Mouse (Mus musculus) heart, embryonic 10.5 days (tissue): Measurements from ENCODE around the gene Ppt1. TPM values are rescaled to one million over a fixed set of nuclear protein-coding genes. Genes with fewer than 3 reads are reported as not detected.
A peak's percentile ranks its signal among the peaks of the same experiment; 100 is the strongest.
"Not testable (repeated sequence)": the region's sequence is repeated elsewhere in the genome, so short reads cannot be mapped to it uniquely, and the experiment has no call there.

Experiments used
- DNase-seq: peaks from one replicate; pipeline ENCODE4 v3.0.0-alpha.2; 2017; ENCODE audit warnings: low spot score
- H3K27ac ChIP-seq: fragments of 300-500 bp; sonication (generic); 2 replicates; pipeline ENCODE4 v1.5.1; 2016; ENCODE audit warnings: mild to moderate bottlenecking
- H3K27me3 ChIP-seq: fragments of 300-500 bp; sonication (generic); 2 replicates; pipeline ENCODE4 v1.6.1; 2016; ENCODE audit warnings: mild to moderate bottlenecking; ENCODE audit not compliant: poor library complexity, insufficient read depth, severe bottlenecking
- H3K36me3 ChIP-seq: fragments of 300-500 bp; sonication (generic); 2 replicates; pipeline ENCODE4 v1.6.1; 2016; ENCODE audit warnings: mild to moderate bottlenecking, moderate library complexity
- H3K4me1 ChIP-seq: fragments of 300-500 bp; sonication (generic); 2 replicates; pipeline ENCODE4 v1.6.1; 2016; ENCODE audit warnings: mild to moderate bottlenecking
- H3K4me3 ChIP-seq: fragments of 300-500 bp; sonication (generic); 2 replicates; pipeline ENCODE4 v1.5.1; 2016; ENCODE audit warnings: mild to moderate bottlenecking, moderate library complexity
- H3K9me3 ChIP-seq: fragments of 300-500 bp; sonication (generic); 2 replicates; pipeline ENCODE4 v1.6.1; 2016; ENCODE audit warnings: mild to moderate bottlenecking, moderate library complexity
- WGBS: fragments of 180-500 bp; shearing (Covaris S2); methylation state at CpG from one replicate; pipeline ENCODE4 v1.1.7; 2016; 5-methylcytosine and 5-hydroxymethylcytosine counted together
- polyA plus RNA-seq: library from polyadenylated mRNA; unstranded; fragments of >200 nt; fragmentation: Nextera tagmentation; extraction: Ambion mirVana; gene quantifications from 2 replicates; pipeline ENCODE4 v1.2.1, GENCODE M21; 2016

Gene Ppt1
- polyA plus RNA-seq, result 55.0 and 64.3 TPM in 2 replicates

DNA sequence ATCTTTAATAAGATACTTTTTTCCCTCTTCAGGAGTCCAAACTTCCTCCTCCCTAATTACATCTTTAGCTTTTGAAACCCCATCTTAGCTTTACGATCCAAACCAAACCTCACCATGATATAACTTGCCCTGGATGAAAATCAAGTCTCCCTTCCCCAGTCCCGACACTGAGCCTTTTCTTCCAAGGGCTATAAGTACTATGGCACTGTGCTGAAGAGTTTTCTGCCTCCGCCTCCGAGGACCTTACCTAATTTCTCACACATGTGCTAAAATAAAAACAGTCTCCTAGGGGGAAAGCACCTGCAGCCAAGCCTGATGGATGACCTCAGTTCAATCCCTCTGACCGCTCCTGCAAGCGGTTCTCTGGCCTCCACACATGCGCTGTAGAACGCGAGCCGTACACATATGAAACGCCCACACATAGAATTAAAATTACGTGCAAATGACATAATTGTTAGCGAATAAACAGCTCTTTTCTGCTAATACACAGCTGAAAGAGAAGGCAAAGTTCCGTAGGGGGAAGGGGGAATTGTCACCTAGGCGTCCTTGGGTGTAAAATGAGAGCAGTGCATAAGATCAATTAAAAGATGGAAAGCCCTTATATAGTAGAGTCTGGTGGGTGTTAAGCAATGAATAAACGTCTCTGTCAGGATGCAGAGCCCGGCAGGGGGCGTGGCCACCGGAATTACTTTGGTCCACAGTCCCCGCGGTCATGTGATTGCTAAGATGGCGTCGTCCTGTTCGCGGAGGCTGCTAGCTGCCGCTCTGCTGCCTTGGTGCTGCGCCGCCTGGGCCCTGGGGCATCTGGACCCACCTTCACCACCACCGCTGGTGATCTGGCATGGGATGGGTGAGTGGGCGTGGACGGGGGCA lies at the start of gene Ppt1:
Gene Ppt1 (plus strand): TSS at position 713 of the 873 bp plus-strand sequence.
- Histone ChIP-seq H3K9me3 (no peaks in the 10 kb centered on the region), H3K27me3 (no peaks in the 10 kb centered on the region), H3K27ac (peak within 1 kb of the TSS; percentile 86), H3K4me3 (peak within 1 kb of the TSS; percentile 75), H3K36me3 (peaks cover 3% of the 10 kb centered on the region; the same call in 1 of the 2 replicates), H3K4me1 (peaks cover 10% of the 10 kb centered on the region; the same call in 1 of the 2 replicates)
- WGBS, result 6% methylated on average over 31 of the region's 31 CpGs
- DNase-seq, result peak; percentile 92

- Histone ChIP-seq H3K9me3 (no peaks in the 10 kb centered on the region), H3K4me3 (no peak overlapping the region), H3K4me1 (no peaks in the 10 kb centered on the region), H3K27me3 (no peaks in the 10 kb centered on the region), H3K36me3 (no peaks in the 10 kb centered on the region), H3K27ac (no peak overlapping the region)
- no peak for DNase-seq
- WGBS, result 74% methylated on average over 4 of the region's 4 CpGs
Observed at GRCm38 (mm10) chr4:122789335-122790089, 46.5 kb upstream of the Ppt1 start.

DNA sequence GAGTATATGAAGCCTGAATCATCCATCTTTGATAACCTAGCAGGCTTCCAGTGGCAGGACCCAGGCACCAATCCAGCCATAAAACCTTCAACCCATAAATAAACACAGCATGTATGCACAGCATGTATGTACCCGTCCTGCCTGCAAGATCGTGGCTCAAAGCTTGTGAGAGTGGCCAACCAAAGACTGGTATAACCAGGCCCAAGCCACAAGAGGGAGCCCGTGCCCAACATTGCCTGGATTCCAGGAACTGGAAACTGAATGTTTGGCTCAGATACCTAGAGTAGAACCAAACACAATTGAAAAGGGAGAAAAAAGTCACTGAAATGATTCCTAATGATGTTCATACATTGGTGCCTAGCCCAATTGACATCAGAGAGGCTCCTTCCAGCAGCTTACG lies 27.9 kb upstream of the Ppt1 start:
- Histone ChIP-seq H3K4me3 (no peak overlapping the region), H3K9me3 (no peaks in the 10 kb centered on the region), H3K36me3 (no peaks in the 10 kb centered on the region), H3K4me1 (no peaks in the 10 kb centered on the region), H3K27ac (no peak overlapping the region), H3K27me3 (no peaks in the 10 kb centered on the region)
- peak; percentile 85 for DNase-seq
- 27% methylated on average over 4 of the region's 4 CpGs for WGBS

DNA sequence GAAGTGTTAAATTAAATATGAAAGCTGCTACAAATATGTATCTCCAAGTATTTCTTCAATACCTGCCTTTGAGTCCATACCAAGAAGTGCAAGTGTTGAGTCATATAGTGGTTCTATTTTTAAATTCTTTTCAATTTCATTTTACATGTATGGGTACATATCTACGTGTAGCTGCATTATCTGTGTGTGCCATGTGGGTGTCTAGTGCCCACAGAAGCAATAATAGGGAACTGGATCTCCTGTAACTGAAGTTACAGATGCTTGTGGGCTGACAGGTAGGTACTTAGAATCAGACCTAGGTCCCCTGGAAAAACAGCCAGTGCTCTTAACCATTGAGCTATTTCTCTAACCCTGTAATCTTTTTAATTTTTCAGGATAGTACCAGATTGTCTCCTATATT lies 24.9 kb upstream of the Ppt1 start:
- H3K36me3 ChIP-seq, result no peaks in the 10 kb centered on the region
- no peaks in the 10 kb centered on the region for H3K9me3 ChIP-seq
- no peak for DNase-seq
- no peak overlapping the region for H3K4me3 ChIP-seq
- no peaks in the 10 kb centered on the region for H3K27me3 ChIP-seq
- H3K27ac ChIP-seq, result no peak overlapping the region
- no peaks in the 10 kb centered on the region for H3K4me1 ChIP-seq
- WGBS, result 53% methylated on average over 1 of the region's 1 CpGs

DNA sequence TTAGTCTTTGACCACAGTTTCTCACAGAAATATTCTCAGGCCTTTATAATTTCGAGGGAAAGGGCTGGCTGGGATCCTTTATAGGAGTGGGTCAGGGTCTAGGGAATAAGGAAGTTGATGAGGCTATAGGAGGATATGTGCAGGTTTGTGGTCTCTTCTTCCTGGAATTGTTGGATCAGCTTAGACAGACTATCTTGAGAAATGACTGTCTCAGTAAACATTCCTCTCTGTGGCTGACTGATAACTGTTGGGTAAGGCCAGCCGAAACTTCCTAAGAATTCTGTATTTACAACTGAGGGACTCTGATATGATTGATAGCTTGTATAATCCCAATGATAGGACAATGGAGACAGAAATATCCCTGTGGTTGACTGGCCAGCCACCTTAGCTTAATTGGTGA lies 24.2 kb upstream of the Ppt1 start:
- Histone ChIP-seq H3K9me3 (no peaks in the 10 kb centered on the region), H3K27me3 (no peaks in the 10 kb centered on the region), H3K36me3 (no peaks in the 10 kb centered on the region), H3K4me3 (no peak overlapping the region), H3K27ac (no peak overlapping the region), H3K4me1 (no peaks in the 10 kb centered on the region)
- 51% methylated on average over 2 of the region's 2 CpGs for WGBS
- DNase-seq, result no peak

- no peak for DNase-seq
Observed at GRCm38 (mm10) chr4:122816202-122816601, 19.8 kb upstream of the Ppt1 start.

GRCm38 (mm10) chr4:122820941-122821340 lies 15.1 kb upstream of the Ppt1 start:
- 15% methylated on average over 10 of the region's 10 CpGs for WGBS
- not testable (repeated sequence) for H3K27me3 ChIP-seq, H3K27ac ChIP-seq, H3K36me3 ChIP-seq, H3K4me3 ChIP-seq, H3K4me1 ChIP-seq, DNase-seq, H3K9me3 ChIP-seq

More at GRCm38 (mm10) chr4:122816202-122816601, 19.8 kb upstream of the Ppt1 start:
- Histone ChIP-seq H3K4me1 (no peaks in the 10 kb centered on the region), H3K36me3 (no peaks in the 10 kb centered on the region), H3K27ac (no peak overlapping the region), H3K9me3 (no peaks in the 10 kb centered on the region), H3K4me3 (no peak overlapping the region), H3K27me3 (no peaks in the 10 kb centered on the region)
- WGBS, result 69% methylated on average over 1 of the region's 1 CpGs

GRCm38 (mm10) chr4:122827651-122828050 lies 8.4 kb upstream of the Ppt1 start:
- no peaks in the 10 kb centered on the region for H3K36me3 ChIP-seq
- no peaks in the 10 kb centered on the region for H3K27me3 ChIP-seq
- no peaks in the 10 kb centered on the region for H3K9me3 ChIP-seq
- peak overlapping the region; percentile 83 for H3K27ac ChIP-seq
- no peak for DNase-seq
- peaks cover 17% of the 10 kb centered on the region for H3K4me1 ChIP-seq
- no peak overlapping the region for H3K4me3 ChIP-seq

- Histone ChIP-seq H3K4me3 (no peak overlapping the region), H3K27me3 (no peaks in the 10 kb centered on the region), H3K36me3 (no peaks in the 10 kb centered on the region), H3K27ac (no peak overlapping the region), H3K9me3 (no peaks in the 10 kb centered on the region), H3K4me1 (peaks cover 13% of the 10 kb centered on the region)
- 93% methylated on average over 6 of the region's 6 CpGs for WGBS
- no peak for DNase-seq
Observed at GRCm38 (mm10) chr4:122829339-122829738, 6.7 kb upstream of the Ppt1 start.

DNA sequence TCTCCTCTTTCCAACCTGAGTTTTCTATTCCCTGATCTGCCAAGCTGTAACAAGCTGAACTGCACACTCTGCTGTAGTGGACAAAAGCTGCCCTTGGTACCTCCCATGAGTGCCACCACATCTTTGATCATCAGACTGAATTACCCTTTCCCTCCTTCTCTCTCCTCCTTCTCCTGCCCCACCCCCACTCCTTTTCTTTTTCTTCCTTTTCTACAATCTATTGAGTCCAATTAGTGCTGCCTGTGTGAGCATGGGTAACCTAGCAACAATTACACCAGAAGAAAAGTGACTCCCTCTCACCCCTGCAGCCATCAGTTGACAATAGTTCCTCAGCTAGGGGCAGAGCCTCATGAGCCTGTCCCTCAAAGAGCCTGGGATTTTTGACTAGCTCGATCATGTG lies 4.2 kb upstream of the Ppt1 start:
- Histone ChIP-seq H3K36me3 (no peaks in the 10 kb centered on the region), H3K27ac (no peak overlapping the region), H3K9me3 (no peaks in the 10 kb centered on the region), H3K27me3 (no peaks in the 10 kb centered on the region), H3K4me3 (no peak overlapping the region), H3K4me1 (peaks cover 15% of the 10 kb centered on the region)
- DNase-seq, result no peak
- 75% methylated on average over 1 of the region's 1 CpGs for WGBS

DNA sequence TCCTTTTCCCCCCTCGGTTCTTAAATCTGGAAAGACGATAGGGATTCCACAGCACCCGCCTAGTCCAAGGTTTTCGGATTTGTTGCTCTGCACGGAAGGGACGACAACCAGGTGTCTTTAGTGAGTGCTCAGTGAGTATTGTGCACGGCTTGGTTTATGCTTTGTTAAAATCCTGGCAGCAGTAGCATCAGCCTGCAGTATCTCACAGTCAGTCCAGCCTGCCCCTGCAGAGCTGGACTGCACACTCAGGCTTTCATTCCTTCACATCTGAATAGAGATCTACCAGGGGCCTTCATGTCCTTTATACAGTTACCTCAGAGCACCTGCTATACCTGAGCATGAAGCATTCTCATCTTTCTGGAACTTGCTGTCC lies 347 bp downstream of the Ppt1 start:
- no peak for DNase-seq
- H3K9me3 ChIP-seq, result no peaks in the 10 kb centered on the region
- 1% methylated on average over 7 of the region's 7 CpGs for WGBS
- H3K36me3 ChIP-seq, result peaks cover 9% of the 10 kb centered on the region; the same call in 1 of the 2 replicates
- peak overlapping the region; percentile 75 for H3K4me3 ChIP-seq
- peak overlapping the region; percentile 86 for H3K27ac ChIP-seq
- H3K27me3 ChIP-seq, result no peaks in the 10 kb centered on the region
- H3K4me1 ChIP-seq, result peaks cover 10% of the 10 kb centered on the region; the same call in 1 of the 2 replicates

GRCm38 (mm10) chr4:122837180-122837730 lies 1.2 kb downstream of the Ppt1 start:
- H3K27me3 ChIP-seq, result no peaks in the 10 kb centered on the region
- H3K4me1 ChIP-seq, result peaks cover 10% of the 10 kb centered on the region; the same call in 1 of the 2 replicates
- H3K9me3 ChIP-seq, result no peaks in the 10 kb centered on the region
- no peak overlapping the region for H3K27ac ChIP-seq
- no peak for DNase-seq
- no peak overlapping the region for H3K4me3 ChIP-seq
- H3K36me3 ChIP-seq, result peaks cover 18% of the 10 kb centered on the region
- 73% methylated on average over 6 of the region's 6 CpGs for WGBS

- H3K4me1 ChIP-seq, result peaks cover 10% of the 10 kb centered on the region; the same call in 1 of the 2 replicates
- H3K27me3 ChIP-seq, result no peaks in the 10 kb centered on the region
- H3K4me3 ChIP-seq, result no peak overlapping the region
- H3K36me3 ChIP-seq, result peaks cover 20% of the 10 kb centered on the region
- WGBS, result 81% methylated on average over 2 of the region's 2 CpGs
- H3K9me3 ChIP-seq, result no peaks in the 10 kb centered on the region
- no peak overlapping the region for H3K27ac ChIP-seq
- DNase-seq, result no peak
Observed at GRCm38 (mm10) chr4:122837994-122838393, 2.0 kb downstream of the Ppt1 start.
